Mouse (Mus musculus) kidney, adult 10 weeks (tissue): ENCODE measurements around the gene Olfr1040. TPM values are rescaled to one million over a fixed set of nuclear protein-coding genes. Genes with fewer than 3 reads are reported as not detected.

ENCODE experiments used
- polyA plus RNA-seq: library from polyadenylated mRNA; stranded (reverse); fragments of 350-450 nt; fragmentation: Illumina TruSeq; extraction: RNeasy Lipid Tissue Mini Kit (QIAGEN cat#74804); gene quantifications from one replicate; pipeline ENCODE4 v1.2.3, GENCODE M21; 2014; ENCODE audit warnings: low read depth, low replicate concordance

The Olfr1040 gene
- not detected for polyA plus RNA-seq

DNA sequence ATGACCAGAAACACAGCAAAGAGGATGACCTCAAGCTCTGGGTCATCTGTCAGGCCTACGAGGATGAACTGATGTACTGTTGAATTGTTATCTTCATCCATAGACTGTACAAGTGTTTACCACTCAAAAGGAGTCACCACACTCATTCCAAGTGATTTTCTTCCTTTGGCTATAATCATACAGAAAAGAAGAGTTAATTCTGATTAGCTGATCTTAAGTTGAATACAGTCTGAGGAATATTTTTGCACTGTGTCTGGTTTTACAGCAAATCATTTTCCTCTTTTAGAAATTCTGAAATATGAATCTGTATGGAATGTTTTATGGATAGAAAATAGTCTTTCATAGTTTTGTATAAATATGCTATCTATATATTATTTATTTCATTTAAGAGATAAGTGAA is at the start of gene Olfr1040:
Gene Olfr1040 (minus strand): TSS at position 101 of the 400 bp plus-strand sequence.

GRCm38 (mm10) chr2:86185583-86185982 is 39.1 kb upstream of the Olfr1040 start, which contains the start of gene Olfr52:
Olfr52 (minus strand) TSS chr2:86185683.

DNA sequence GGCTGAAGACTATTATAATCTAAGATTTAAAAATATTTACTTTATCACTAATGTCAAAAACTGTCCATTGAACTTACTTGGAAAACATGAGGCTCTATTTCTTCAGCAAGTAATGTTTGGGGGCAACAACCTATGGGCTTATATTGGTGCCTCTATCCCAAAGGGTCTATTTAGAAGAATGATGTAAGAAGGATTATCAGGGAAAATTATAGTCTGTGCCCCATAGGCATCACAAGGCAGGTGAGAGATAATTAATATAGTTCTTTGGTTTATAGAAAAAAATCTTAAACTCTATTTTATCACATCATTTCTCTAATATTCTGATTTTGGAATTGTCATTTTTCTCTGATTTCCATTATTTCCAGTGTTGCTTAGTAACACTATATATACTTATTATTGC is 31.2 kb upstream of the Olfr1040 start, which contains the start of gene Olfr1044:
Gene Olfr1044 (minus strand): TSS at position 101 of the 400 bp plus-strand sequence.

GRCm38 (mm10) chr2:86167422-86167821 is 20.9 kb upstream of the Olfr1040 start, which contains the start of gene Olfr1043:
Olfr1043 (minus strand) TSS chr2:86167522.

GRCm38 (mm10) chr2:86161738-86162137 is 15.2 kb upstream of the Olfr1040 start, which contains the start of gene Olfr1042:
Olfr1042 (minus strand) TSS chr2:86161838.

DNA sequence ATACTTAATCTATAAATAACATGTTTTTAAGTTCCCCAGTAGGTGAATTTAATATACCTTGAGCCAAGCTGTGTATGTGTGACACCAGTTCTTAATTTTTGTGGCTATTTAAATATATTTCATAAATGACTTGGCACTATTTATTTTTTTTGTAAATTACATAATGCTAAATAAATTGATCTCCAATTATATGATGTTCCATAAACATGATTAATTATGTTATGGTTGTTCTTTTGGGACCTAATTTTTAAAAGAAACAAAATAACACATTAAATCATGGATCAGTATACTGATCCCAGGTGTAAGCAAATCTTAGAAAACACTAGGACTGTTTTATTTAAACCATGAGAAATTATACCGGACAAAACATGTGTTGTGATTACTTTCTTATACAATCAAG is 10.7 kb downstream of the Olfr1040 start, which contains the start of gene Olfr1039:
Gene Olfr1039 (minus strand): TSS at position 101 of the 400 bp plus-strand sequence.

Other genes starting within 250 kb of the Olfr1040 start
- gene Olfr1024, start 241.7 kb downstream of the Olfr1040 start, polyA plus RNA-seq: not detected
- gene Olfr1025-ps1, start 231.5 kb downstream of the Olfr1040 start, polyA plus RNA-seq: not detected
- gene Olfr1026, start 225.2 kb downstream of the Olfr1040 start, polyA plus RNA-seq: not detected
- gene Olfr1028, start 196.3 kb downstream of the Olfr1040 start, polyA plus RNA-seq: not detected
- not detected for gene Olfr1029, start 172.8 kb downstream of the Olfr1040 start, polyA plus RNA-seq
- not detected for gene Olfr1030, start 167.5 kb downstream of the Olfr1040 start, polyA plus RNA-seq
- gene Olfr1031, start 156.4 kb downstream of the Olfr1040 start, polyA plus RNA-seq: not detected
- not detected for gene Olfr1032, start 141.2 kb downstream of the Olfr1040 start, polyA plus RNA-seq
- 4.3 TPM for gene Olfr1033, start 126.1 kb downstream of the Olfr1040 start, polyA plus RNA-seq
- gene Olfr1034, start 100.9 kb downstream of the Olfr1040 start, polyA plus RNA-seq: 0.69 TPM
- not detected for gene Olfr1036, start 72.7 kb downstream of the Olfr1040 start, polyA plus RNA-seq
- gene Olfr1037, start 59.3 kb downstream of the Olfr1040 start, polyA plus RNA-seq: not detected
- not detected for gene Olfr1039, start 10.8 kb downstream of the Olfr1040 start, polyA plus RNA-seq
- not detected for gene Olfr1042, start 15.1 kb upstream of the Olfr1040 start, polyA plus RNA-seq
- gene Olfr1043, start 20.8 kb upstream of the Olfr1040 start, polyA plus RNA-seq: not detected
- gene Olfr1044, start 31.1 kb upstream of the Olfr1040 start, polyA plus RNA-seq: not detected
- gene Olfr52, start 39.0 kb upstream of the Olfr1040 start, polyA plus RNA-seq: not detected
- not detected for gene Olfr1045, start 56.3 kb upstream of the Olfr1040 start, polyA plus RNA-seq
- gene Olfr1046, start 72.6 kb upstream of the Olfr1040 start, polyA plus RNA-seq: not detected
- not detected for gene Olfr1047, start 84.7 kb upstream of the Olfr1040 start, polyA plus RNA-seq
- gene Olfr1048, start 93.6 kb upstream of the Olfr1040 start, polyA plus RNA-seq: not detected
- not detected for gene Olfr1049, start 111.6 kb upstream of the Olfr1040 start, polyA plus RNA-seq
- gene Olfr1051, start 132.4 kb upstream of the Olfr1040 start, polyA plus RNA-seq: not detected
- not detected for gene Olfr1052, start 145.7 kb upstream of the Olfr1040 start, polyA plus RNA-seq
- not detected for gene Olfr1053, start 168.6 kb upstream of the Olfr1040 start, polyA plus RNA-seq
- gene Olfr1054, start 188.7 kb upstream of the Olfr1040 start, polyA plus RNA-seq: not detected
- not detected for gene Olfr1055, start 203.6 kb upstream of the Olfr1040 start, polyA plus RNA-seq
- not detected for gene Olfr1056, start 215.7 kb upstream of the Olfr1040 start, polyA plus RNA-seq
- gene Olfr1057, start 231.7 kb upstream of the Olfr1040 start, polyA plus RNA-seq: not detected
- not detected for gene Olfr1058, start 241.8 kb upstream of the Olfr1040 start, polyA plus RNA-seq